Mouse (Mus musculus) left cerebral cortex, postnatal 10 days (tissue): ENCODE results near the gene Hps3. TPM values are rescaled to one million over a fixed set of nuclear protein-coding genes. Genes with fewer than 3 reads are reported as not detected.
"Not testable (repeated sequence)": the region's sequence is repeated elsewhere in the genome, so short reads cannot be mapped to it uniquely, and the experiment has no call there.

Experiments used
- DNase-seq, 2 experiments: peaks; one replicate each; pipeline ENCODE4 v3.0.0; 2021 to 2022; ENCODE audit warnings: low spot score in 2 of 2, mixed read lengths in 1 of 2; ENCODE audit errors: extremely low spot score in 1 of 2
- intact Hi-C: fragments of 180-260 bp; cut with DNase I; formaldehyde crosslinking; loops from one replicate; pipeline ENCODE4 v1.15.1; 2025
- total RNA-seq, 2 experiments: library from RNA; stranded (reverse); gene quantifications; 2 replicates each; pipeline ENCODE4 v1.2.3; 2021

Hps3 gene
- total RNA-seq, 2 experiments from 2014 or later = 20.0 to 20.5 TPM

DNA sequence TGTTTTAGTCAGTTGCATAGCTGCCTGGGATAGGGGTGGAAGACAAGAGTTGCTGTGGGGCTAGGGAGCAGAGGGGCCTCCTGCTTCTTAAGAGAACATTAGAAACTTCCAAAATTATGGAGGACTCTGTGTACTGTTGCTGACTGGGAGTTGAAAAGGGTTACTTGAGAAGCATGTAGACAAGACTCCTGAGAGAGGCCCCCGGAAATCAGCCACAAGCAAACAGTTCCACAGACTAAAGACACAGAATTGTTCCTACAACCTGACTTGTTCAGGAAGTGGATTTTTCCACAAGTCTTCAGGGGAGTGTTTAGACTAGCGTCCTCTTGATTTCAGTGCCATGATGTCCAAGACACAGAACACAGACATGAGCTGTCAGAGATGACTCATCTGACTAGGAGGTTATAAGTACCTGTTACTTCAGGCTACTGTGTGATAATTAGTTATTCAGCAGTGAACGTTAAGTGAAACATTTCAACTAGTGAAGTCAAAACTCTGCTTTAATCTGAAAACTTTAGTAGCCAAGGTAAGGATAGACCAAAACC is 74.5 kb downstream of the Hps3 start:
- DNase-seq = no peak
- intact Hi-C loops = no loop called here

DNA sequence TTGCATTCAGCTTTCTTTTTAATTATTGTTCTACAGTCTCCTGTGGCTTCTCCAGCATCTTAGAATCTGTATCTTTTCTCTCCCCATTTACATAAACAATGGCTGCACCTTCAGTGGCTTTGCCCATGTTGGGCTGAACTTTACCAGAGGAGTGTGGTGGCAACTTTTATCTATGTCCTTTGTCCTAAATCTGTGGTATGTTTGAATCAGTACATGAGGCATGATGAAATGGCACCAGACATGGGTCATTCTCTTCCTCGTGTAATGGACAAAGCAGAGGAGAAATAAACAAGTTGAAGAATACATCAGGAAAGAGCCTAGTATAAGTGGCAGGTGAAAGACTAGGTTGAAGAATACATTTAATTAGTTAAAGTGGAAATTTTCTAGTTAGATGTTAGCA is 76.1 kb downstream of the Hps3 start:
- intact Hi-C loops = no loop called here
- DNase-seq = no peak

DNA sequence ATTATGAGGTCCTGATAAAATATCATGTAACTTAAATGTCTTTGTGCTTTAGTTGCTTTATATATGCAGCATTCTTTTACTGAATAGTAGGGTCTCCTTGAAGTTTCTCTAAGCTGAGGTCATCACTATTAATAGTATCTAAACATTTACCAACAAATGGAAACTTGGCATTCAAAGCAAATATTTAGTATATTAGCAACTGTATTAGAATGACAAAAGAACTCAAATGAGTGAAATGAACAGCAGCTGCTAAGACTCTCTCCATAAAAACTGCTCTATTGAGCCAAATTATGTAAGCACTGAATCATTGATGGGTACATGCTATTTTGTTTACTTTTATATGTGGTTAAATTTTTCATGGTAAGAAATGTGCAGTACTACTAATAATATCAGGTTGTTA is 77.1 kb downstream of the Hps3 start:
- intact Hi-C loops = no loop called here

GRCm38 (mm10) chr3:19956885-19957284 is 78.2 kb downstream of the Hps3 start, which contains the start of gene Cp:
Gene Cp (plus strand): TSS chr3:19957054.
- DNase-seq = peak; percentile 2 to 16
- intact Hi-C loops = no loop called here

More for the DNA sequence above, 77.1 kb downstream of the Hps3 start:
- DNase-seq = no peak

- DNase-seq = peak; percentile 11 to 73
- intact Hi-C loops = no loop called here
Observed at GRCm38 (mm10) chr3:19953865-19954264, 81.2 kb downstream of the Hps3 start.

GRCm38 (mm10) chr3:19953425-19953824 is 81.7 kb downstream of the Hps3 start:
- intact Hi-C loops = no loop called here
- no peak for DNase-seq

DNA sequence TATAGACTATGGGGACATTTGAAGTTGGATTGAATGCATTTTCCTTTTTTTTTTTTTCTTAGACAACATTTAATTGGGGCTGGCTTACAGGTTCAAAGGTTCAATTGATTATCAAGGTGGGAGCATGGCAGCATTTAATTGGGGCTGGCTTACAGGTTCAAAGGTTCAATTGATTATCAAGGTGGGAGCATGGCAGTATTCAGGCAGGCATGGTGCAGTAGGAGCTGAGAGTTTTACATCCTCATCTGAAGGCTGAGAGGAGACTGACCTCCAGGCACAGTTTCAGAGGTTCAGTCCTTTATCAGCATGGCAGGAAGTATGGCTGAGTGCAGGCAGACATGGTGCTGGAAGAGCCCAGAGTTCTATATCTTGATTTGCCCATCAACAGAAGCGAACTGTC is 85.7 kb downstream of the Hps3 start:
- DNase-seq, intact Hi-C loops: not testable (repeated sequence)

DNA sequence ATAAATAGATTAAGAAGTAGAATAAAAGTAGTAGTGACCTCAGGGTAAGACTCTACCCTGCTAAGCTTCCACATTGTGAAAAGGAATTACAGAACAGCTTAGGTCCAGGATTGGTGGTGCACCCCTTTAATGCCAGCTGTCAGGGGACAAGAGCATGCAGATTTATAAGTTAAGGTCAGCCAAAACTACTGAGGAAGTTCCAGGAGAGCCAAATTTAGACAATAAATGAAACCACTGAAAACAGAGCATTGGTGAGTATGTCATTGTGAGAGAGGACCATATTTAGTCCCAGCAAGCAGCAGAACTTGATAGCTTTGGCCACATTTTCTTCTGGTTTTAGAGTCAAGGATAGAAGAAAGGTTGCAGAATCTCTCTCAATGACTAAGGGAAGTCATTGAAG is 86.6 kb downstream of the Hps3 start:
- intact Hi-C loops = no loop called here
- DNase-seq = no peak

Other genes starting within 250 kb of the Hps3 start
- gene Cp, start 78.3 kb downstream of the Hps3 start, total RNA-seq = 1 to 10 TPM; 4.8 to 6.7 TPM
- 10 to 100 TPM; 15.6 to 17.7 TPM for gene Hltf, start 22.5 kb upstream of the Hps3 start, total RNA-seq
- 10 to 100 TPM; 49.8 to 49.9 TPM for gene Gyg, start 120.0 kb upstream of the Hps3 start, total RNA-seq
- gene Cpa3, start 206.9 kb upstream of the Hps3 start, total RNA-seq = under 1 TPM; 0.30 to 0.32 TPM
- under 1 TPM in 1 of 2 experiments, not detected in 1; 0.17 TPM for gene Cpb1, start 240.4 kb upstream of the Hps3 start, total RNA-seq